Mouse (Mus musculus) CD4-positive, CD25-positive, alpha-beta regulatory T cell, adult 2 months (primary cell): ENCODE results near the gene Dgkg.
A peak's percentile ranks its signal among the peaks of the same experiment; 100 is the strongest.

Experiments used
- DNase-seq: peaks from one replicate; pipeline ENCODE4 v3.0.0-alpha.2; 2012; ENCODE audit warnings: low read depth, low spot score

Dgkg gene

DNA sequence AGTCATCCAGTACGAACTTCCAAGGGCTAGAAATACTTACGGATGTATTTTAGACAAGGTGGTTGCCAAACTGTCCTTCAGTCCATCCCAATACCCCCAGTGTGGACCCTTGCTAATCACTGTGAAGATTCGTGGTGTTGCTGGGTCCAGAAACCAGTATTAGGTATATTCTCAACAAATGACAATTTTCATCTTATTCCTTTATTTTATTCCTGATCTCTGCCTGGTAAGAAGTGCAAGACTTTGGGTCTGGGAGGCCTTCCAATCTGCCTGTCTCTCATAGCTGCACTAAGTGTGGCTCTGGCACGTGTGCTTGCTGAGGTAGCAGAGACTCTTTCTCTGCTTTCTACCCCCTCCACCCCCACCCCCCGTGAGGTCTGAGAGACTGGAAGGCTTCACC lies 156.5 kb downstream of the Dgkg start:
- DNase-seq = no peak

DNA sequence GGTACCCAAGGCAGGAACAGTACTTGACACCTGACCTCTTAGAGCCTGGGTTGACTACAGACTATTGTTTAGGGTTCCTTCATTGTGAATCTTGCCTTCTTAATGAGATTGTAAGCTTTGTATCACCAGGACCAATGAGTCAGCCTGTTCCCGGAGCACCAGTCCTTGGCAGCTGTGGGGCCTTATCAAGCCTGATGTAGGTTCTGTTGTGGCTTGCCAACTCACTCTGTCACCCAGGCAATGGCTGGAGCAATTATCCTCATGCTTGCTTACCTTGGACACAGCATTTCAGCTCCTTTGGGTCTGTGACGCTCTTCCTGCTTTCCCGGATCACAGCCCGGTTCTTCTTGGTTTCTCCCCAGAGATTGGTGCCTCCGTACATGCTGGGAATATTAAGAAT lies 157.1 kb downstream of the Dgkg start:
- no peak for DNase-seq

DNA sequence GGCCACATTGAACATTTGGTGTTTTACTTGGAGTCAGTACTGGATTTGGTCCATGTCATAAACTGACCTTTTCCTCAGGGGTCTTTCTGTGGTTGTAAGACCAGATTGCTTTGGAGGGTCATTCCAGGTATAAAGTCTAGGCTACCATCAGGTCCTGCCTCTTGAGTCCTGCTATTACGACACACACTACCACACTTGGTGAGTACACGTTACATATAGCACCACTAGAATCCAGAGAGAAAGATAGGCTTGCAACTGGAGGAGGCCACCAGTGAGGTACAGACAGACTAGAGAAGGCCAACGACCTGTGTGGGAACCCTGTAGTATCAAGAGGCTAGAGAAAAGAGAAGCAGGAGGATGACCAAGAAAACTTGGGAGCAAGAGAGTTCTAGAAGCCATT lies 157.6 kb downstream of the Dgkg start:
- DNase-seq = no peak

DNA sequence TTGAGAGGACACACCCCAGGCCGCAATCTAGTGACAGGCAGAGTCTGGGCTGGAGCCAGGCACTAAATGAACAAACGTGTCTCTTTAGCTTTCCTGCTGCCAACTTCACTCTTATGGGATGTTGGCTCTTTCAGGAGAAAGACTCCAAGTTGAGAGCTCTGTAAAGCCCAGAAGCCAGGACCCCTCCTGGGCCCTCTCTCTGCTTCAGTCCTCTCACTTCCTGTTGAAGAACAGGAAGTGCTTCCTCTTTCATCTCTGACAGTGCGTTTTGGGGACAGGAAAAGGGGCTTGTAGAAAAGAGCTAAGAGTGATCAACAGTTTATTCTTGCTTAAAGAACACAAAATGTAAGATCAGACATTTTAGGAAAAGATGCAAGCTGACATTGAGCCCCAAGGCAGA lies 159.0 kb downstream of the Dgkg start:
- DNase-seq = peak; percentile 40

DNA sequence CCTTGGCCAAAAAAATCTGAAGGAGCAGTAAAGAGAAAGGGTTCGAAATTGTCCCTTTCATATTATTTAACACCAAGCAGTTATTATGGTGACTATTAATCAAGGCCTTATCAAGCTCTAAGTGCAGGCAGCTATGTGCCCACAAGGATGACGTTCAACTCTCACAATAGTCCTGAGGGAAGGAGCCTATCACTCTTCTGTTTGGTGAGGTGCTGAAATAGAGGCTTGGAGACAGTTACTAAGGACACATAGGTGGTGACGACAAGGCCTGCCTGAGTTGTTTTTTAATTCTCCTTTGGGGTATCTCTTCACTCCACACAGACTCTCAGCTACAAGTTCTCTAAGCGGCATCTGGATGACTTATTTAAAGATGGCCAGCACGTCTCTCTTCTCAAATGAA lies 161.8 kb downstream of the Dgkg start:
- no peak for DNase-seq

DNA sequence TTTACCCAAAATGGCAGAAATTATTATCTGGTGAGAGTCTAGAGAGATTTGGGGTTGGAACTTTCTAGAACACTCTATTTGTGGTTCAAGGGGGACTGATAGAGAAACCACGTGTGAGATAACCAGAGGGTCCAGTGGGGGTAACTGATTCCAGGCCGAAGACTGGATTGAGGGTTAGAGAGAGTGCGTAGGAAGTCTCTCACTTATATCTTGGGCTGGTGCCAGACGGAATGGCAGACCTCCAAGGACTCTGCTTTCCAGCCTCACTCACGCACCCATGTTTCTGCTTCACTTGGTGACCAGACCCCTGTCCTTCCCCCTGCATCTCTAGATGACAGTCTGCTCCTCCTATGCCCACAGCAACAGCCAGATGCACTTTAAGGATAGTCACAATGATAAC lies 162.2 kb downstream of the Dgkg start:
- no peak for DNase-seq

DNA sequence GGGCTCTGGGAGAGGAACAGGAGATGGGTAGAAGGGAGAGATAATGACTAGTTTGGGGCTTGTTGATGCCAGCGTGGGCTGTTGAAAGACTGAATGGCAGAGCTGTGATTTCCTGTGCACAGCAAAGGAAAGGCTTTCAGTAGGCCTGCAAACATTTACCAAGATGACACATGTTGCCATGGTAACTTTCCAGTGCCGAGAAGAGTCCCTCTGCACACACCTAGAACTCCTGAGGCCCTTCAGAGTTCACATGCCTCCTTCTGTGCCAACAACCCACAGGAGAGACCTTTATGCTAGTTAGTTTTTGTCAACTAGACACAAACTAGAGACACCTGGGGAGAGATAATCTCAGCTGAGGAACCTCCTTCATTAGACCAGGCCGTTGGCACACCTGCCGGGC lies 163.6 kb downstream of the Dgkg start:
- peak; percentile 63 for DNase-seq

DNA sequence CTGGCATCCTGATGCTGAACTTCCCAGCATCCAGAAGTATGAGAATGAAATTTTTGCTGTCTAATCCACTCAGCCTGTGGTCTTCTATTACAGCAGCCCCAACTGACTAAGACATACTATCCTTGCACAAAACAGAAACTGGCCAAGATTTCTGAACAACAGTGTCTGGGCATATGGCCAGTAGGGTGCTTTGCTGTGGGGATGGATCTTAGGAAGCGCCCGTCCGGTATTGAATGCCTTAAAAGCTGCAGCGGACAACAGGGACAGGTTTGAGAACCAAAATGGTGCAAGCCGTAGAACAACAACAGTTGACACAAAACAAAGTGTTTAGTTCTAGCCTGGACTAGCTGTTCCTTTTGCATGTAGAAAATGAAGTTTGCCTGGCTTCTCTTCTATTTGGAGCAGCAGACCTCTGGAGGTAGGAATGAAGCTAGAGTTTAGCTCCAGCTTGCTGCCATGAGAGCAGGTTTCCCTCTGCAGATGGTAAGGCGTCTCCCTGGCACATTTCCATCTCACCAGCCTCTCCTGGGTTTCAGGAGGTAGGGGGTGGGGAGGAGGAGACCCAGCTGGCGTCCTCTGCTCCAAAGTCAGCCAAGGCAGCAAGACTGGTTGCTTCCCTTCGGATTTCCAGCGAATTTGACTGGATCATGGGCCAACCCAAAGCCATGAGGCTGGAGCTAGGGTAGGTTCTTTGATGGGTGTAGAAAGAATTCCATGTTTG lies 165.4 kb downstream of the Dgkg start:
- DNase-seq = no peak

DNA sequence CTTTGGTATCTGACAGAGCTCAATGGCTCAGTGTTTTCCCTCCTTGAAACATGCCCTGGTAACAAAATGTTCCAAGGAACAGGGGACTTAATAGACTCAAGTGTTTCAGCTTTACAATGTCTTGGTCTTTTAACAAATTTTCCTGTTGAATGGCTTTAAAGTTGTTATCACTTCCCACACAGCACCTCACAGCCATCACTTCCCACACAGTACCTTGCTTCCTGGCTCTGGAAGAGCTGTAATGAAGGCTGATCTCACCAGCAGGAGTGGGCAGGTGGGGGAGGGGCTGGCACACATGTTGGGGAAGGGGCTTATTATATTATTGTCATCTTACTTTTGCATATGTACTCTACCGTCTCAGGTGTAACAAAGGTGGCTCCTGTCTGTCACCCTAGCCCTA lies 173.1 kb downstream of the Dgkg start:
- no peak for DNase-seq

DNA sequence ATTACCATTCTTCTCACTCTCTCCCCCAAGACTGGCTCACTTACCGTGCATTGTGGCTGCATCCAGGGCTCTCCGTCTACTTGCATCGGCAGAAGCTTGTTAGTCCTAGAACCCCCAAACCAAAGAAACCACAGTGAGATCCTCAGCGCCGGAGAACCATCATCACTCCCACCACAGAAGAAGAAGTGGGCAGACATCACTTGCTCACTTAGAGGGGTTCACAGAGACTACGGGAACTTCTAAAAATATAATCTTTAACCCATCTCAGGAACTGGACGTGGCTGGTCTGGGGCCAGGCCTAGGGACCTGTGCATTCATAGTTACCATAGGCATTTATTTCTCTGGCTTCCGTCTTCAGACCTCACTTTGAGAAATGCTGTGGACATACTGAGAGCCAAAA lies 177.7 kb downstream of the Dgkg start:
- DNase-seq = no peak

DNA sequence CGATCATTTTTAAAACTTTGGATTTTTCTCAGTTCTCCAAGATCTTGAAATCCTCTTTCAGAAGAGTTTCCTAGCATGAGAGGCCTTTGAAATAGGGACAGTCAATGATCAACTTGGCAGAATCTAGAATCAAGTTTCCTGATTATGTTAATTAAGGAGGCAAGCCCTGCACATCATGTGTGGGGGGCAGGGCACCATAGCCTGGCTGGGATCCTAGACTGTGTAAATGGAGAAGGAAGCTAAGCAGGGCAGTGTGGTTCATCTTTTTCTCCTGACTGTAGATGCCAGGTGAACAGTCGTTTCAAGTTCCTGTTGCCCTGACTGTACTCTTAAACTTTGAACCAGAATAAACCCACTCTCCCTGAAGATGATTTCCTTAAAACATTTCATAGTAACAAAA lies 185.3 kb downstream of the Dgkg start:
- no peak for DNase-seq

DNA sequence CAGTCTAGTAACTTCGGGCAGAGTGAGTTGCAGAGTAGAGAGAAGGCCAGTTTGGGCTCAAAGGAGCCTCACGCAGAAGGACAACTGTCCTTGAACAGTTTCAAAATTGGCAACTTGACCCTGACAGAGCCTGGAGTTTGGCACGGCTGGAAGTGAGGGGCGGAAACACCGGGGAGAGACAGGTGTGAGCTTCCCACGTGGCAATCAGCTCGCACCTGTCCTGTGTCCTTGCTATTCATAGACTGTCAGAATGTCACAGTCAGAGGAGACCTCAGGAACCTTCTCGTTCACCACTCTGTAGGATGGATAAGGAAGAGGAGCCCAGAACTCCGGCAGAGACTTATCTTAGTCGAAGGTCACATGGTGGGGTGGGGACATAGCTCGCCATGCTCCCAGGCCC lies 187.6 kb downstream of the Dgkg start:
- DNase-seq = no peak

DNA sequence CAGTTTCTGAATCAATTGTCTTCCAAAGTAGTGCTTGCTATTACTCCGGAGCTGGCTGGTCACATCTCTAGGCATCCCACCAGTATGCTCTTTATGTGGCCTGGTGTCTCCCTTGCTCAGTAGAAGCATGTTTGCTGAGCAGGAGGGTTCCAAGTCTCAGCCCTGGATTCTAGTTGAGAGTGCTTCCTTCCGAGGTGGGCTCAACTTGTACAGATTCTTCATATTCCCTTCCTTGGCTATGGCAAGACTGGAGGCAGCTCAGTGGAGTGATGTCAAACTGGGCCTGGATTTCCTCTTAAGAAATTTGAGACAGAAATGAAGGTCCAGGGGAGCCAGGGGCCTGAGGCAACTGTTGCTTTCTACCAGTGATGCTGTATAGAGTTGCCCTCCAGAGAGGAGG lies 189.9 kb downstream of the Dgkg start:
- no peak for DNase-seq

DNA sequence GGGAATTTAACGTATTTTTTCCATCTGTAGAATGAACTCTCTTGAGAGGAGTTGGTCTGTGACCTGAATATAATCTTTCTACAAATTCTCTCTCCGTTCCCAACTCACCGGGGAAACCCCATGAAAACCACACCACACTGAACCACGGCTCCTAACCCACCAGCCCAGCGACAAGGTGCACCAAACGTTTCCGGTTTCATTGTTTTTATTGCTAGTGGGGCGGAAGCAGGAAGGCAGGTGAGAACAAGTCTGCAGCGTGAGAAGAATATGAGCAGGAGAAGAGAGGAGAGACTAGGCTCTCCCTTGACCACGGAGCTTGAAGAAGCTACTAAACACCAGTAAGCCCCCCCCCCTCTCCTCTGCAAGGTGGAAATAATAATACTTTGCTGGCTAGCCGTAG lies 190.6 kb downstream of the Dgkg start:
- peak; percentile 87 for DNase-seq

DNA sequence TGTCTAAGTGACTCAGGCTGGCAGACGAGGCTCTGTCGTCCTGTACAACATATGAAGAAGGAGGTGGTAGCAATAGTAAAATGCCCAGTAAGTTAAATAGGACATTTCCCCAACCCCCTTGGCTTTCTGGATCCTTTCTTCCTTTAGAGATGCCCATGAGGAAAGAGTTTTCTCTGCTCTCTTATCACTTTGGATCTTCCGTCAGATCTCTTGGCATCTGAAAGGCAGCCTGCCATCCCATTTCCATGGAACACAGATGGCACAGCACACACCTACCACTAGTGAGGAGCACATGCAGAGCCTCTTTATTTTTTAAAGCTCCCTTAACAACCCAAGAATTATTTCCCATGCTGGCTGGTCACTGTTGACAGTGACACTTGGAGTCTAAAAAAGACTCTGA lies 194.8 kb downstream of the Dgkg start:
- no peak for DNase-seq

DNA sequence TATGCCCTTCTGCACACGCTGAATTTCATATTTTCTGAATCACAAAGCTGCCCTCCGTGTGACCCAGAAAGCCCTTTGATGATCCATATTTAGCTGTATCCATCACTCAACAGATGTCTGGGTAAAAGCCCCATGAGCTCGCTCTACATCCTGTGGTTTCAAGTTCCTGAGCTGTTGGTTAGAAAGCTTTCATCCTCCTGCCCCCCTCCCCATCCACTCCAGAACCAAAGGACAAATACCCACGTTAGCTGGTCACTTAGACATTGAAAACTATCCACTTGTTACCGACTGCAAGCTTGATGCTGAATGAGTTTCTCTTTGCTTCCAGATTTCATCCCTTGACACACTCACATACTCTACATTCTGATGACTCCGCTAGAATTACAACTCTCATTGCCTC lies 195.3 kb downstream of the Dgkg start:
- peak; percentile 44 for DNase-seq

DNA sequence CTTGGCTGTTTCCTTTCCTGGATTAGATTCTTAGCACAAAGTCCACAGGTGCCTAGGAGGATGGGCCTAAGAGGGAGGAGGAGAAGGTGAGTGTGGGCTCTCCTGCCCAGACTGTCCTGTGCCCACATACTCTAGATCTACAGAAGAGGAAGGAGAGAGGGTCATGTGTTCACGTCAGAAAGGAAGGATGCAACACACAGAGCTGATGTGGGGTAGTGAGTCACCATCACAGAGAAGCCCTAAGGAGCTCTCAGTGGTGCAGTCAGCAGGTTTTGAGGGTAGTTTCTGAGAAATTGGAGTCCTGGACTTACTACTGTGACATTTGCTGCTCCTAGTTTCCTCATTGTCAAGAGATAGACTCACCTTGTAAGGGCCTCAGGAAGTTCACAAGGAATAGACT lies 196.1 kb downstream of the Dgkg start:
- no peak for DNase-seq

DNA sequence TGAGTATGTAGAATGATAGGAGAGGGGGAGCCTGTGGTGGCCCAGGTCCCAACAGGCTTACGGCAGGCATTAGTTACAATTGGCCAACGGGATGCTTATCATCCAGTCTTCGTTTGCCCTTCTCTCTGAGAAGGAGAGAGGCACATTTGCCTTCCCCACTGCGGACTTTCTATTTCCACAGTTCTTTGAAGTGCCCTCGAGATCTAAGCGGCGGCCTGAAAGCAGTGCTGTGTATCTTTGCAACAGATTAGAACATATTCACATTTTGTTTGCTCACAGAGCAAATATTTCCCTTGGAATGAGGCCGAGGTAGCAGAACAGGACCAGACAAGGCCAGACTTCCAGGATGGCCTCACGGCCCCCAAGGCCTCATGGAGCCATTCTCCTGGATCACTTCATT lies 204.9 kb downstream of the Dgkg start:
- no peak for DNase-seq

DNA sequence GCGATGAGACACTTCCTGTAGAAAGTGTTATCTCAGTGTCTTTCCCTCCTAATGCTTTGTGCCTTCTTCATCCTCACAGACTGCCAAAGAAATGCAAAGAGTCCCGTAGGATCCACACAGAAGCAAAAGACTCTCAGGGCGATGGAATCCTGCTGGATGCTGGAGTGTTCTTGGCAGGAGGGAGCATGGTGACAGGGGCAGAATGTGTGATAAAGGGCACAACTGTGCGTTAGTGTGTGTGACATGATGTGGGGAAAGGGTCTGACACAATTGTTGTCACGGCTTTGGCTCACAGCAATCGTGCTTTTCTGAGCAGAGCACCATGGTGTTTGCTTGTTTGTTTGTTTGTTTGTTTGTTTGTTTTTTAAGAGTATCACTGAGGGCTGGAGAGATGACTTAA lies 208.9 kb downstream of the Dgkg start:
- no peak for DNase-seq

DNA sequence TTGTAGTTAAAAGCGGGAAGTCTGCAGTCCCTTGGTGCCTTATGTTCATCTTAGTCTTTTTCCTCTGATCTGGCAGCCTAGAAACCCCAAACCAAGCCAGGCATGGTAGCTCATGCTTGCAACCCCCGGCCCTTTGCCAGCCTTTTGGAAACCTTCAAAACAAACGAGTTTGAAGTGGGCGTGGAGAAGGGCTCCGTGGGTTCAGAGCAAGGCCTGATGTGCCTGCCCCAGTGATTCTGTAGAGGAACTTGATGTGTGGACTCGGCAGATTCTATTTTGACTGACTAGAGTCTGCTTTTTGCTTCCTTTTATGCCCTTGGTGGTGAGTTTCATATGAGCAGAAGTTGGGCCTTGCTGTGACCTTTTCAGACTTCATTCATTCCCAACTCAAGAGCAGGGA lies 212.2 kb downstream of the Dgkg start:
- no peak for DNase-seq

DNA sequence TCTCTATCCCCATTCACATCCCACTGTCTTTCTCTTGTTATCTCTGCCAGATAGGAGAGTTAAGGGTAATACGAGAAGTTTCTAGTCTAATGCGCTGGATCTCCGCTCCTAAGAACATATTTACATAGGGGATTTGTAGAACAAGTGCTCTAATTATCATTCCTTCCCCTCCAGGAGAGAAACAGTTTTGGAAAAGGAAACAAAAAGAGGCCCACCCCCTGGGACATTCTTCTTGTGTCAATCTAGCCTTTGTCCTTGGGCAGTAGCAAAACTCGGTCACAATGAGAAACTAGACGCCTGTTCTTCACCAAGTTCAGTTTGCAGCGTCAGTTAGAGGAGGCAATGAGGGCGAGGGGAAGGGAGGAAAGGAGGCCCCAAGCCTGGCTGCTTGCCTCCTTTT lies 214.8 kb downstream of the Dgkg start:
- DNase-seq = no peak

DNA sequence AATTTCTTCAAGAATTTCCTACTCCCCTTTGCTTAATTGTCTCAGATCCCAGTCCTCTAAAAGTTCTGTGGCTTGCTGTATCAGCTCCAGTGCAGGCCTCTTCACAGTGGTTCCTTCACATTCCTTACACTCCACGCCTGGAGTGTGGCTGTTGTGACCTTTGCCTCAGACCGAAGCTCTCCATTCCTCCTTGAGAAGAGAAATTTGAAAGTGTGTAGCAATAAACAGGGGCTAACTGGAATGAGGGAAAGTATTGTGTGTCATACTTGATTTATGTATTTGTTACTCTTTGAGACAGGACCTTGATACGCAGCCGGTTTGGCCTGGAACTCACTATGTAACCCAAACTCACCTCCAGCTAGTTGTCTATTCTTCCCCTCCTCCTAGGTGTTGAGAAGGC lies 215.7 kb downstream of the Dgkg start:
- no peak for DNase-seq

DNA sequence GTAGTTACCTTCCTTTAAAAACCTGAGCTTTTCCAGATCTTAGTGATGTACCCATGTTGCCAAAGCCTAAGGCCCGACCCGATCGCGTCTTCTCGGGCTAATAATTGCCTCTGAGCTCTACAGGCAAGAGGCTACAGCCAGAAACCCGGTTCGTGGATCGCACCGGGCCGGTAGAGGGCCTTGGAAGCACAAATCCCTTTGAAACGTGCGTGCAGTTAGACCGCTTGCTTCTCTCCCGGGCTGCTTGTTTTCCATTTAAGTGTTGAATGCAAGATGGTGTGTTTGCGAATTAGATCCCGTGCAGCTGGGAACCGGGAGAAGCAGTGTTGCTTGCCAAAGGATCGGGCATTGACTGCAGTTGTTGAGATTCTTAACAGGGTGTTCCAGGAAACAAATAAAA lies 216.8 kb downstream of the Dgkg start:
- peak; percentile 57 for DNase-seq

DNA sequence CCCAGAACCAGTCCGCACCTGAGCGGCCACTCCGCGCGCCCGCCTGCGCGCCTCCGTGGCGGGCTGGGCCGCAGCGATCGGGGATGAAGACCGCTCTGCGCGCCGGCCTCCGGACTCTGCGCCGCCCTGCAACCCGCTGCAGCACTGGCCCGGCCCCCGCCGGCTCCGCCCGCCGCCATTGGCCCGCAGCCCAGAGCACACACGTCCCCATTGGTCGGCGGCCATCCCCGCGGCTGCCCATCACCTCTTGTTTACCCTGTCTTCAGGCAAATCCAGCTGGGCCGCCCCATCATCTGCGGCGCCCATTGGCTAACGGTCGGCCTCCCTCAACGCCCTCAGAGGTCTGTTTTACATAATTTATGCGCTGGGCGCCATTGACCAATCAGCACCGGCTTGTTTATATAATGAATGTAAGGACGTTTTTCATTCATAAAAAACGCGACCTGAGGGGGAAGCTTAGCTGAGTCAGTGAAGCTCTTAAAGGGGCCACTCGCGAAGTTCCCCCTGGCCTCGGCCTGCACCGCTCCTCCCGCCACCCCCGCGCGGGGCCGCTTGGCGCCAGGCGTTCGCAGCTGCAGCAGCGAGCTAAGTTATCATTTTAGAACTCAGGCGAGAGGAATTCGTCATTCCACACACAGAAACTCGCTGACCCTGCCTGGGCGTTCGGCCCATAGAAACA lies 217.4 kb downstream of the Dgkg start, which contains the start of gene Etv5:
Gene Etv5, minus strand, starts transcription at position 221 of the 679 bp plus-strand sequence.
- DNase-seq = peak; percentile 99
